Mouse (Mus musculus) spleen, adult 2 months (tissue): ENCODE measurements around the gene Jup. TPM values are rescaled to one million over a fixed set of nuclear protein-coding genes. Genes with fewer than 3 reads are reported as not detected.

Experiments
- DNase-seq, 2 experiments: peaks; one replicate each; pipeline versions ENCODE4 v3.0.0 to v3.0.0-alpha.2; 2012 to 2021; ENCODE audit warnings: low spot score in 2 of 2, low read depth in 1 of 2
- H3K27ac ChIP-seq: fragments of 200-500 bp; 2 replicates; pipeline ENCODE4 v1.5.1; 2012; ENCODE audit warnings: low read length, inconsistent platforms; ENCODE audit not compliant: insufficient read depth
- H3K27me3 ChIP-seq: fragments of 200-500 bp; 2 replicates; pipeline ENCODE4 v1.6.1; 2012; ENCODE audit warnings: mild to moderate bottlenecking, moderate library complexity, low read length, inconsistent platforms; ENCODE audit not compliant: control insufficient read depth, insufficient read depth
- H3K36me3 ChIP-seq: fragments of 200-500 bp; 2 replicates; pipeline ENCODE4 v1.6.1; 2012; ENCODE audit warnings: mild to moderate bottlenecking, low read length, inconsistent platforms; ENCODE audit not compliant: control insufficient read depth, insufficient read depth
- H3K4me1 ChIP-seq: fragments of 200-500 bp; 2 replicates; pipeline ENCODE4 v1.6.1; 2011; ENCODE audit warnings: inconsistent platforms; ENCODE audit not compliant: control insufficient read depth, insufficient read depth, insufficient read length
- H3K4me3 ChIP-seq: fragments of 200-500 bp; 2 replicates; pipeline ENCODE4 v1.5.1; 2011; ENCODE audit warnings: mild to moderate bottlenecking, inconsistent platforms; ENCODE audit not compliant: insufficient read depth, insufficient read length; ENCODE audit errors: extremely low read depth
- CTCF ChIP-seq: fragments of 200-500 bp; IDR thresholded peaks from 2 replicates; pipeline ENCODE4 v1.5.1; 2011; ENCODE audit warnings: mild to moderate bottlenecking, inconsistent platforms; ENCODE audit not compliant: insufficient read depth, insufficient read length, insufficient replicate concordance; ENCODE audit errors: extremely low read depth
- POLR2A ChIP-seq: fragments of 200-500 bp; IDR thresholded peaks from 2 replicates; pipeline ENCODE4 v1.6.1; 2011; ENCODE audit warnings: low read depth, low read length, inconsistent platforms
- WGBS: fragments of 180-500 bp; shearing (Covaris S2); methylation state at CpG from one replicate; pipeline ENCODE4 v1.1.7; 2018; 5-methylcytosine and 5-hydroxymethylcytosine counted together
- polyA plus RNA-seq: library from polyadenylated mRNA; depleted of rRNA; stranded (reverse); fragments of >200 nt; gene quantifications from 2 replicates; pipeline ENCODE4 v1.2.3, GENCODE M21; 2012

The Jup gene
- polyA plus RNA-seq, 1 experiment: 84.5 TPM

GRCm38 (mm10) chr11:100389931-100390445 lies 7.6 kb downstream of the Jup start:
- TF ChIP-seq POLR2A (no peak), CTCF (no peak)
- H3K36me3 ChIP-seq: no peaks in the 10 kb centered on the region
- no peaks in the 10 kb centered on the region for H3K27me3 ChIP-seq
- DNase-seq: no peak
- WGBS: 70% methylated on average over 8 of the region's 8 CpGs
- H3K4me1 ChIP-seq: no peaks in the 10 kb centered on the region; the same call in 1 of the 2 replicates
- H3K27ac ChIP-seq: peak overlapping the region; percentile 33; the same call in 1 of the 2 replicates
- no peak overlapping the region for H3K4me3 ChIP-seq

GRCm38 (mm10) chr11:100388588-100388987 lies 9.0 kb downstream of the Jup start:
- no peak overlapping the region for H3K4me3 ChIP-seq
- WGBS: 85% methylated on average over 6 of the region's 6 CpGs
- H3K4me1 ChIP-seq: no peaks in the 10 kb centered on the region; the same call in 1 of the 2 replicates
- H3K27me3 ChIP-seq: no peaks in the 10 kb centered on the region
- DNase-seq: no peak
- TF ChIP-seq POLR2A (no peak), CTCF (no peak)
- H3K36me3 ChIP-seq: no peaks in the 10 kb centered on the region
- no peak overlapping the region for H3K27ac ChIP-seq

GRCm38 (mm10) chr11:100387589-100388375 lies 9.8 kb downstream of the Jup start:
- H3K27me3 ChIP-seq: no peaks in the 10 kb centered on the region
- no peak for TF ChIP-seq POLR2A
- no peak for TF ChIP-seq CTCF
- H3K4me3 ChIP-seq: no peak overlapping the region
- no peak overlapping the region for H3K27ac ChIP-seq
- WGBS: 71% methylated on average over 14 of the region's 14 CpGs
- DNase-seq: no peak
- H3K4me1 ChIP-seq: no peaks in the 10 kb centered on the region; the same call in 1 of the 2 replicates
- H3K36me3 ChIP-seq: no peaks in the 10 kb centered on the region

- Histone ChIP-seq H3K27ac (no peak overlapping the region; the same call in 1 of the 2 replicates), H3K4me1 (no peaks in the 10 kb centered on the region; the same call in 1 of the 2 replicates), H3K4me3 (no peak overlapping the region), H3K27me3 (no peaks in the 10 kb centered on the region), H3K36me3 (no peaks in the 10 kb centered on the region)
- TF ChIP-seq CTCF: no peak
- no peak for TF ChIP-seq POLR2A
- 90% methylated on average over 6 of the region's 6 CpGs for WGBS
- DNase-seq: no peak
These were observed 10.5 kb downstream of the Jup start for GRCm38 (mm10) chr11:100387111-100387510.

- DNase-seq: no peak
- no peak for TF ChIP-seq CTCF
- no peak for TF ChIP-seq POLR2A
- no peaks in the 10 kb centered on the region; the same call in 1 of the 2 replicates for H3K4me1 ChIP-seq
- H3K4me3 ChIP-seq: no peak overlapping the region
- H3K27me3 ChIP-seq: no peaks in the 10 kb centered on the region
- no peaks in the 10 kb centered on the region for H3K36me3 ChIP-seq
- WGBS: 46% methylated on average over 5 of the region's 5 CpGs
- H3K27ac ChIP-seq: no peak overlapping the region; the same call in 1 of the 2 replicates
These were observed 11.0 kb downstream of the Jup start for GRCm38 (mm10) chr11:100386586-100386985.

GRCm38 (mm10) chr11:100385016-100385415 lies 12.5 kb downstream of the Jup start:
- no peak overlapping the region for H3K27ac ChIP-seq
- WGBS: 83% methylated on average over 3 of the region's 3 CpGs
- no peak for TF ChIP-seq POLR2A
- no peak for TF ChIP-seq CTCF
- H3K4me1 ChIP-seq: no peaks in the 10 kb centered on the region; the same call in 1 of the 2 replicates
- H3K36me3 ChIP-seq: no peaks in the 10 kb centered on the region
- DNase-seq: no peak
- no peaks in the 10 kb centered on the region for H3K27me3 ChIP-seq
- H3K4me3 ChIP-seq: no peak overlapping the region

- no peak for DNase-seq
- no peak overlapping the region for H3K4me3 ChIP-seq
- WGBS: 86% methylated on average over 6 of the region's 6 CpGs
- no peaks in the 10 kb centered on the region for H3K27me3 ChIP-seq
- H3K4me1 ChIP-seq: no peaks in the 10 kb centered on the region; the same call in 1 of the 2 replicates
- no peaks in the 10 kb centered on the region for H3K36me3 ChIP-seq
- TF ChIP-seq POLR2A: no peak
- TF ChIP-seq CTCF: no peak
- no peak overlapping the region for H3K27ac ChIP-seq
These were observed 14.9 kb downstream of the Jup start for GRCm38 (mm10) chr11:100382682-100383081.
